Mouse (Mus musculus) lung, embryonic 14.5 days (tissue): Measurements from ENCODE around the gene Eif2b1. TPM values are rescaled to one million over a fixed set of nuclear protein-coding genes. Genes with fewer than 3 reads are reported as not detected.
"Not testable (repeated sequence)": the region's sequence is repeated elsewhere in the genome, so short reads cannot be mapped to it uniquely, and the experiment has no call there.

Source experiments
- ATAC-seq: fragments of 200-750 bp; cut with Nextera tagmentation; 2 replicates; pipeline ENCODE4 v1.8.0; 2017; ENCODE audit warnings: mild to moderate bottlenecking, moderate TSS enrichment, moderate library complexity; ENCODE audit not compliant: insufficient read depth
- DNase-seq: peaks from one replicate; pipeline ENCODE4 v3.0.0-alpha.2; 2015
- H3K27ac ChIP-seq: fragments of 300-500 bp; sonication (generic); 2 replicates; pipeline ENCODE4 v1.5.1; 2014; ENCODE audit warnings: low read depth, mild to moderate bottlenecking, moderate library complexity
- H3K27me3 ChIP-seq: fragments of 300-500 bp; sonication (generic); 2 replicates; pipeline ENCODE4 v1.6.1; 2014; ENCODE audit warnings: low read length, control low read depth; ENCODE audit not compliant: insufficient read depth
- H3K36me3 ChIP-seq: fragments of 300-500 bp; sonication (generic); 2 replicates; pipeline ENCODE4 v1.6.1; 2014; ENCODE audit warnings: control low read depth; ENCODE audit not compliant: insufficient read depth
- H3K4me1 ChIP-seq: fragments of 300-500 bp; sonication (generic); 2 replicates; pipeline ENCODE4 v1.6.1; 2014; ENCODE audit warnings: antibody characterized with exemption, control low read depth; ENCODE audit not compliant: insufficient read depth
- H3K4me2 ChIP-seq: fragments of 300-500 bp; sonication (generic); 2 replicates; pipeline ENCODE4 v1.6.1; 2014; ENCODE audit warnings: mild to moderate bottlenecking
- H3K4me3 ChIP-seq: fragments of 300-500 bp; sonication (generic); 2 replicates; pipeline ENCODE4 v1.5.1; 2014; ENCODE audit warnings: low read depth, low read length
- H3K9ac ChIP-seq: fragments of 300-500 bp; sonication (generic); 2 replicates; pipeline ENCODE4 v1.6.1; 2014
- H3K9me3 ChIP-seq: fragments of 300-500 bp; sonication (generic); 2 replicates; pipeline ENCODE4 v1.6.1; 2016; ENCODE audit warnings: low read depth, low read length, control low read depth
- CTCF ChIP-seq: IDR thresholded peaks from 2 replicates; pipeline ENCODE4 v1.5.1; 2016; ENCODE audit warnings: antibody characterized with exemption, low read depth
- whole genome bisulfite sequencing: fragments of 180-500 bp; shearing (Covaris S2); extraction: QIAGEN DNeasy Blood & Tissue Kit; methylation state at CpG from one replicate; pipeline ENCODE4 v1.1.7; 2014; 5-methylcytosine and 5-hydroxymethylcytosine counted together
- polyA plus RNA-seq: library from polyadenylated mRNA; unstranded; fragments of >200 nt; fragmentation: Nextera tagmentation; extraction: Ambion mirVana; gene quantifications from 2 replicates; pipeline ENCODE4 v1.2.1, GENCODE M21; 2014

The Eif2b1 gene
- polyA plus RNA-seq, 1 experiment from 2014 or later, result 78.0 TPM

DNA sequence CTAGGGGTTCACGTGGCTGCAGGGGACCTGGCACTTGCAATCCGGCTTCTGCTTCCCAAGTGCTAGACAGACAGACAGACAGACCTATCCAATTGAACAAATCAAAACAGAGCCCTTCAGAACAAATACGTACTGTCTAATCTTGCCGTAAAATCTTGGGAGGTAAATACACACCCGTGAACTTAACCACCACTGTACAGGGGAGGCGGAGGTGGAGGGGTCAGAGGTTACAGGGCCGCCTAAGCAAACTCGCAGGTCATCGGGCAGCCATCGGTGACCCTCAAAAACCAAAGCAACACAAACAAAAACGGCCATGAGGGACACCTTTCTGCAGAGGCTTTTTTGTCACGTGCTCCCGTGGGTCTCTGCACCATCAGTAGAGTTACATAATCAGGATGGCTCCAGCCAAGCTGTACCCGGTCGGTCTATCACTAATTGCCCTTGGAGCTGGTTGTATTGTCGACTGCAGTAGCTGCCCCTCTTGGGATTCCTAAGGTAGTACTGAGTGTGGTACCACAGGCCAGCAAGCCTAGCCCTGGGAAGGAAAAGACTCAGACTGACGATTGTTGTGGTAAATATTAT is 26.2 kb upstream of the Eif2b1 start:
- Histone ChIP-seq H3K9me3 (no peaks in the 10 kb centered on the region), H3K4me3 (no peak overlapping the region), H3K27ac (no peak overlapping the region), H3K9ac (no peak overlapping the region), H3K4me1 (no peaks in the 10 kb centered on the region), H3K36me3 (no peaks in the 10 kb centered on the region), H3K27me3 (no peaks in the 10 kb centered on the region), H3K4me2 (no peak overlapping the region)
- no peak for TF ChIP-seq CTCF
- ATAC-seq (no peak), DNase-seq (no peak)
- 74% methylated on average over 17 of the region's 17 CpGs for WGBS

DNA sequence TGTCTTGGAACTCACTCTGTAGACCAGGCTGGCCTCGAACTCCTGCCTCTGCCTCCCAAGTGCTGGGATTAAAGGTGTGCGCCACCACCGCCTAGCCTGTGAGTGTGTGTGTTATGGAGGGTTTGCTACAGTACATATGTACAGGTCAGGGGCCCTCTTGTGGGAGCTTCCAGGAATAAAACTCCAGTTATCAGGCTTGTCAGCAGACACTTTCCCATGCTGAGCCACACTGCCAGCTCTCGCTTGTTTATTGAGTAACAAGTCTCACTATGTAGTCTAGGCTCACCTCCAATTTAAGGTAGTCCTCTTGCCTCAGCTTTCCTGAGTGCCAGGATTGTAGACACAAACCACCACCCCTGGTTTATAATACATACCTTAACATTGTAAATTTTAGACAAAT is 25.4 kb upstream of the Eif2b1 start:
- TF ChIP-seq CTCF, result no peak
- 84% methylated on average over 4 of the region's 4 CpGs for WGBS
- no peak for ATAC-seq
- H3K9me3 ChIP-seq, result no peaks in the 10 kb centered on the region
- no peak overlapping the region for H3K4me3 ChIP-seq
- no peaks in the 10 kb centered on the region for H3K27me3 ChIP-seq
- no peaks in the 10 kb centered on the region for H3K4me1 ChIP-seq
- no peak for DNase-seq
- no peaks in the 10 kb centered on the region for H3K36me3 ChIP-seq
- H3K9ac ChIP-seq, result no peak overlapping the region
- no peak overlapping the region for H3K4me2 ChIP-seq
- H3K27ac ChIP-seq, result no peak overlapping the region

DNA sequence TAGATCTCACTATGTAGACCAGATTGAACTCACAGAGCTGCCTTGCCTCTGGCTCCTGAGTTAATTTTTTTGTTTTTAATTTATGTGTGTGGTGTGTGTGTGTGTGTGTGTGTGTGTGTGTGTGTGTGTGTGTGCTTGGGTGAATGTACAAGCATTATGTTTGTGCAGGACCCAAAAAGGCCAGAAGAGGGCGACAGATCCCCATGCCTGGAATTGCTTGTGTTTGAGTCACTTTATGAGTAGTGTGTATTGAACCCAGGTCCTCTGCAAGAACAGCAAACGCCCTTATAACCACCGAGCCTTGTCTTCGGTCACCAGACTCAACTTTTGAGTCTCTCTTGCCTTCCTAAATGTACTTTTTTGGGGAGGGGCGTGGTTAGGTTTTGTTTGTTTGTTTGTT is 23.4 kb upstream of the Eif2b1 start:
- Histone ChIP-seq H3K4me2 (no peak overlapping the region), H3K27me3 (no peaks in the 10 kb centered on the region), H3K9ac (no peak overlapping the region), H3K4me3 (no peak overlapping the region), H3K36me3 (no peaks in the 10 kb centered on the region), H3K27ac (no peak overlapping the region), H3K4me1 (no peaks in the 10 kb centered on the region), H3K9me3 (no peaks in the 10 kb centered on the region)
- TF ChIP-seq CTCF, result peak; percentile 70
- DNase-seq, result peak; percentile 76
- no peak for ATAC-seq
- 63% methylated on average over 5 of the region's 5 CpGs for WGBS

DNA sequence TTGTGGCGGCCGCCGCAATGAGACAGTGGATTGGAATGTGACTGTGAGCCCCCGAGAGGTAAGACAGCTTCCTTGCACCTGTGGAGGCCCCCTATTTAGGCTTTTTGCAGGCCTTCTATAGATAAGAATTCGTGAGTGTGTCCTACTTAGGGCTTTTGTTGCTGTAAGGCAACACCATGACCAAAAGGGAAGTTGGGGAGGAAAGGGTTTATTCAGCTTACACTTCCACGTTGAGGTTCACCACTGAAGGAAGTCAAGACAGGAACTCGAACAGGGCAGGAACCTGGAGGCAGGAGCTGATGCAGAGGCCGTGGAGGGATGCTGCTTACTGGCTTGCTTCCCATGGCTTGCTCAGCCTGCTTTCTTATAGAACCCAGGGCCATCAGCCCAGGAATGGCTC is 20.8 kb upstream of the Eif2b1 start:
- H3K36me3 ChIP-seq, result peaks cover 21% of the 10 kb centered on the region
- not testable (repeated sequence) for H3K4me3 ChIP-seq, H3K4me2 ChIP-seq, H3K27ac ChIP-seq, H3K27me3 ChIP-seq, H3K9ac ChIP-seq, DNase-seq, H3K4me1 ChIP-seq, H3K9me3 ChIP-seq, ATAC-seq
- WGBS, result 48% methylated on average over 8 of the region's 8 CpGs

DNA sequence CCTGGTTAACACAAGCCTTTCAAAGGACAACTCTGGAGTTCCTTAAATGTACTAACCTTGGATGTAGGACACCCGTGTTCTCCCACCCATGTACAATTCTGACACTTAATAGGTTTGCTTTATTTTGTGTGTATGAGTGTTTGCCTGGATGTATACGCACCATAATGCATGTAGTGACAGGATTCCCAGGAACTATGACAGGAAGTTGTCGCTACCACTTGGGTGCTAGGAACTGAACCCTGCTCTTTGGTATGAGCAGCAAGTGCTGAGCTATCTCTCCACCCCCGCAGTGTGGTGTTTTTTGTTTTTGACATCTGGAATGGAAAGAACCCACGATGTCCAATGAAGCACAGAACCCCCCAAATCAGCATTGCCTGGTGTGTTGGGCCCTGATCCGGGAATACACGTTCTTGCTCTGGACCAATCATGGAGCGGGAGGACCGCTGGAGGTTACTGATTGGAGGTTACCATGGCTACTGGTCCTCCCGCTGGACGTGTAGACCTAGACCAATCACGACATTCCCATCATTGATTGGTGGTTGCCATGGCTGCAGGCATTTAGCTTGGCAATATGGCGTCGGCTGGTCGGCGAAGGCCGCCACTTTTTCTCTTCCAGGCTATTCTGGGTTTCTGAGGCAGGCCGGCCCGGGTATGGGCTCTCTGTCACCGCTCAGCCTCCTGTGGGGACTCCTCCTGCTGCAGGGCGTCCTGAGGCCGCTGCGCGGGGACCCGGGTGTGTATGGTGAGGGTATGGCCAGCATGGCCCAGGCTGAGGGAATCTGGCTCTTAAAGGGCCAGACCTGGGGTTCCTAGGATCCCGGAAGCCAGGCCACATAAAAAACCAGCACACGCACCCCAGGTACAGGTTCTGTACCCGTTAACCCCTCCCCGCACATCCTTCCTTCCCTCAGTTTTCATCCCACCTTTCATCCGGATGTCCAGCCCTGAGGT is 19.6 kb upstream of the Eif2b1 start:
- no peaks in the 10 kb centered on the region for H3K9me3 ChIP-seq
- ATAC-seq, result peak; percentile 100
- no peak overlapping the region for H3K27ac ChIP-seq
- H3K4me2 ChIP-seq, result peak overlapping the region; percentile 91
- peaks cover 31% of the 10 kb centered on the region for H3K36me3 ChIP-seq
- H3K9ac ChIP-seq, result peak overlapping the region; percentile 51
- TF ChIP-seq CTCF, result no peak
- 7% methylated on average over 30 of the region's 30 CpGs for WGBS
- H3K27me3 ChIP-seq, result no peaks in the 10 kb centered on the region
- H3K4me1 ChIP-seq, result no peaks in the 10 kb centered on the region
- peak overlapping the region; percentile 69 for H3K4me3 ChIP-seq
- peak; percentile 99 for DNase-seq

DNA sequence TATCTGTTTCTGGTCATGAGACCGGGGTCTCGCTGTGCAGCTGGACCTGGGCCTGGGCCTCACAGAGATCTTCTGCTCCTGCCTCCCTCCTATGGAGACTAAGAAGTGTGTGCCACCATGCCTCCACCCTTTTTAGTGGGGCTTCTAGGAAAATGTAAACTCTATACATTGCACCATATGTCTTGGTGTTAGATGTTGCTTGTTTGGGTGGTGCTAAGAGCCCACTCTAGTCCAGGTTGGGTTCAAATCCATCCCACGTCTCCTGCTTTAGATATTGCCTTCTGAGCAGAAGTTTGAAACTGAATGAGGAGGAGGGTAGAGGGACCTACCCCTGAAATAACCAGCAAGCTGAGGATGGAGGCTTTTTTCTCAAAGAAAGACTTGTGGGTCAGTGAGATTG is 13.8 kb upstream of the Eif2b1 start:
- H3K9me3 ChIP-seq, result no peaks in the 10 kb centered on the region
- no peak overlapping the region for H3K9ac ChIP-seq
- WGBS, result 94% methylated on average over 3 of the region's 3 CpGs
- ATAC-seq, result no peak
- no peak overlapping the region for H3K4me2 ChIP-seq
- no peaks in the 10 kb centered on the region for H3K4me1 ChIP-seq
- H3K27me3 ChIP-seq, result no peaks in the 10 kb centered on the region
- peaks cover 77% of the 10 kb centered on the region for H3K36me3 ChIP-seq
- no peak overlapping the region for H3K4me3 ChIP-seq
- no peak for DNase-seq
- no peak for TF ChIP-seq CTCF
- no peak overlapping the region for H3K27ac ChIP-seq

DNA sequence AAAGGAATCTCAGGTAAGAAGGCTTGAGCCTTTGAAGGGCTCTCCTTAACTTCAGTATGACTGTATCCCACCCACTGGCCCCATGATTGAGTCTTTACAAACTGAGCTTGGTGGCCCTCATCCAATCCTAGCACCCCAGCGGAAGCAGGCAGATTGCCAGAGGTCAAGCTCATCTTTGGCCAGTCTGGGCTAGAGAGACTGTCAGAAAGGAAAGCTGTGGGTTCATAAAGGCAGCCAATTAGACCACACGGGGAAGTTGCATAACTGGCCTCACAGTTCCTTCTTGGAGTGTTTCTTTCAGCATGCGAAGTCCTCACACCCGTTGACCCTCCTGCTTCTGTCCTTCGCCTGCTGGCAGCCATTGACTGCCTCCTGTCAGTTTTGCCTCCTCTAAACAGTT is 3.6 kb upstream of the Eif2b1 start:
- no peak overlapping the region for H3K4me3 ChIP-seq
- ATAC-seq (peak; percentile 33; the same call in 1 of the 2 replicates), DNase-seq (peak; percentile 85)
- H3K4me1 ChIP-seq, result peaks cover 11% of the 10 kb centered on the region
- peaks cover 38% of the 10 kb centered on the region for H3K36me3 ChIP-seq
- no peak for TF ChIP-seq CTCF
- no peaks in the 10 kb centered on the region for H3K9me3 ChIP-seq
- 68% methylated on average over 5 of the region's 5 CpGs for WGBS
- no peak overlapping the region for H3K9ac ChIP-seq
- H3K27ac ChIP-seq, result no peak overlapping the region
- H3K4me2 ChIP-seq, result no peak overlapping the region
- no peaks in the 10 kb centered on the region for H3K27me3 ChIP-seq
